Mouse (Mus musculus) liver, embryonic 14.5 days (tissue): ENCODE results near the gene Tdp2.
"Not testable (repeated sequence)": the region's sequence is repeated elsewhere in the genome, so short reads cannot be mapped to it uniquely, and the experiment has no call there.

ENCODE experiments used
- CTCF ChIP-seq: IDR thresholded peaks from 2 replicates; pipeline ENCODE4 v1.5.1; 2016; ENCODE audit warnings: antibody characterized with exemption, low read depth, control low read depth
- EP300 ChIP-seq: IDR thresholded peaks from 2 replicates; pipeline ENCODE4 v1.6.1; 2016; ENCODE audit warnings: antibody characterized with exemption, low read depth

DNA sequence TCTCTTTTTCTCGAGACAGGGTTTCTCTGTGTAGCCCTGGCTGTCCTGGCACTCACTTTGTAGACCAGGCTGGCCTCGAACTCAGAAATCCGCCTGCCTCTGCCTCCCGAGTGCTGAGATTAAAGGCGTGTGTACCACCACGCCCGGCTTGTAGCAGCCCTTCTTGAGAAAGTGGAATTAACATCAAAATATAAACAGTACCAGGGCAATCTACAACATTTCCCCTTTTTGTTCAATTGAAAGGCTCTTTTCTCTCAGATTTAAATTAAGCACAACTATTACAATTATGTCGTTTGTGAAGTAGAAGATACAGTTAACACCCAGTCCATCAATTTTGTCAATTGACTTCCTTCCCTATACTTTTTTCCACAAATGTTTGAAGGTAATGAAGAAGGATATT, 6.3 kb downstream of the Tdp2 start:
- not testable (repeated sequence) for TF ChIP-seq CTCF, EP300
